Mouse (Mus musculus): ENCODE results near the gene Rab11a.
A peak's percentile ranks its signal among the peaks of the same experiment; 100 is the strongest.

The Rab11a gene

GRCm38 (mm10) chr9:64737406-64738201 lies at the start of gene Rab11a:
Gene Rab11a (minus strand): TSS chr9:64737758.
- peak; percentile 97 for DNase-seq

- no peak for DNase-seq
Observed at GRCm38 (mm10) chr9:64786216-64786905, 48.8 kb upstream of the Rab11a start.

- DNase-seq: peak; percentile 48
Observed at GRCm38 (mm10) chr9:64784841-64785240, 47.3 kb upstream of the Rab11a start.

GRCm38 (mm10) chr9:64783511-64783910 lies 46.0 kb upstream of the Rab11a start:
- no peak for DNase-seq

GRCm38 (mm10) chr9:64779628-64780027 lies 42.1 kb upstream of the Rab11a start:
- DNase-seq: no peak

- no peak for DNase-seq
Observed at GRCm38 (mm10) chr9:64778151-64778550, 40.6 kb upstream of the Rab11a start.

GRCm38 (mm10) chr9:64777441-64777987 lies 40.0 kb upstream of the Rab11a start:
- no peak for DNase-seq

GRCm38 (mm10) chr9:64775491-64775890 lies 37.9 kb upstream of the Rab11a start:
- DNase-seq: no peak

GRCm38 (mm10) chr9:64774883-64775282 lies 37.3 kb upstream of the Rab11a start:
- no peak for DNase-seq

GRCm38 (mm10) chr9:64774411-64774811 lies 36.9 kb upstream of the Rab11a start:
- DNase-seq: peak; percentile 38

- DNase-seq: no peak
Observed at GRCm38 (mm10) chr9:64773936-64774335, 36.4 kb upstream of the Rab11a start.

- no peak for DNase-seq
Observed at GRCm38 (mm10) chr9:64773254-64773653, 35.7 kb upstream of the Rab11a start.

- peak; percentile 70 for DNase-seq
Observed at GRCm38 (mm10) chr9:64771236-64771635, 33.7 kb upstream of the Rab11a start.

- DNase-seq: no peak
Observed at GRCm38 (mm10) chr9:64770411-64770849, 32.9 kb upstream of the Rab11a start.

- no peak for DNase-seq
Observed at GRCm38 (mm10) chr9:64769911-64770310, 32.4 kb upstream of the Rab11a start.

GRCm38 (mm10) chr9:64769066-64769695 lies 31.6 kb upstream of the Rab11a start:
- DNase-seq: peak; percentile 58

- no peak for DNase-seq
Observed at GRCm38 (mm10) chr9:64767796-64768195, 30.2 kb upstream of the Rab11a start.

GRCm38 (mm10) chr9:64766136-64766535 lies 28.6 kb upstream of the Rab11a start:
- no peak for DNase-seq

GRCm38 (mm10) chr9:64764824-64765223 lies 27.3 kb upstream of the Rab11a start:
- no peak for DNase-seq

- DNase-seq: no peak
Observed at GRCm38 (mm10) chr9:64758052-64758451, 20.5 kb upstream of the Rab11a start.

GRCm38 (mm10) chr9:64752575-64752974 lies 15.0 kb upstream of the Rab11a start:
- DNase-seq: no peak

- DNase-seq: no peak
Observed at GRCm38 (mm10) chr9:64749314-64749713, 11.8 kb upstream of the Rab11a start.

GRCm38 (mm10) chr9:64747735-64748134 lies 10.2 kb upstream of the Rab11a start:
- DNase-seq: no peak
